Mouse (Mus musculus) testis, postnatal 10 days (tissue): ENCODE results near the gene Arel1.

Experiments used
- DNase-seq: peaks from one replicate; pipeline ENCODE4 v3.0.0; 2021; ENCODE audit warnings: low spot score

Gene Arel1

DNA sequence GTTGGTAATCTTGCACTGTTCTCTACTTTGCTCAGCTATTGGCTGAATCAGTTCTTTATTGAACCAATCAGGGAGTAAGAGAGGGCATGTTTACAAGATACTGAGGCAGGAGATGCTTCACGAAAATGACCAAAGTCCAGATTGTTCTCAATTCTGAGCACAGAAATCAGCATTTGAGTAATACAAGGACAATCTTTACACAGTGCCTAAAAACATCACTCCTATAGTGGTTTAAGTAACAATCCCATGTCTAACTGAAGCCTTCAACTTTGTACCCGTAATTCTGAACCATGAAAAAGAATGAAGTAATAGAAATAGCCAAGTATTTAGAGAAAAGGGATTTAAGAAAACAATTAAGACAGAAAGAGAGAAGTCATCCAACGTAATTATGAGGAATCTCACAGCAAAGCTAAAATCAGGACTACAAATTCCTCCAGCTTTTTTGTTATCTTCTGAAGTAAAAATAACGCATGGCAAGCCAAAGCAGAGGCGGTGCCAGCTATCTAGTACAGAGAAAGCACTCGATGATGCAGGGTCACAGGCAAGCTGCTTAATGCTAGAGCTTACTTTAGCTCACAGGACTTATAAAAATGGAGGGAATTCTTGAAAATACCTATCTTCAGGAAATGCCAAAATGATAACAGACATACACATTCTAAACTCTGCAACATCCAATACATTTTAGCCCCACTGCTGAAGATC, 22.0 kb downstream of the Arel1 start:
- DNase-seq: no peak

DNA sequence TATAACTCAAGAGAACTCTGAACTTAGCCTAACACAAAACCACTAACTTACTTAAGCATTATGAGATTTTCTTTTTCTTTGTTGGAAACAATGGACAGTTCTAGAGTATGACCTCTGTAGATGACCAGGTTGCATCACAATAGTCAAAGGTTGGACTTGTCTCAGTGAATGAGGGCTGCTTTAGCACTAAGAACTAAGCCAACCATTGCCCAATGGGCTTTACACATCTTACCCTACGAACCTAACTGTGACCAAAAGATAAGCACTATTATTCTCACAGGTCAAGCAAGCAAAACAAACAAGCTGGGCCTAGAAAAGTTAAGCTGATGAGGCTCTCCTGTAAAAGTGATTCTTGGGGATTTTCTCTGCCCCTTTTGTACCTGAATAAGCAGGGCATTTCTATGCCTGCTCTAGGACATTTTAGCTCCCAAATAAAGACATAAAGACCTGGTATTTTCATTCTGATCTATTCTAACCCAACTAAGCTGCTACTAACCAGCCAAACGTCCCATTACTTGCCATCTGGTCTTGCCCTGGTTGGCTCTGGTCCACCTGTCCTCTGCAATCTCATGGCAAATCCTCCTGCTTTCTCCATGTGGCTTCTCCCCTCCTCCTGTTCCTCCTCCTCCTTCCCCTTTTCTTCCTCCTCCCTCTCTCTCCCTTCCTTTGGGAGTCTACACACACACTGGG, 22.7 kb downstream of the Arel1 start:
- no peak for DNase-seq

DNA sequence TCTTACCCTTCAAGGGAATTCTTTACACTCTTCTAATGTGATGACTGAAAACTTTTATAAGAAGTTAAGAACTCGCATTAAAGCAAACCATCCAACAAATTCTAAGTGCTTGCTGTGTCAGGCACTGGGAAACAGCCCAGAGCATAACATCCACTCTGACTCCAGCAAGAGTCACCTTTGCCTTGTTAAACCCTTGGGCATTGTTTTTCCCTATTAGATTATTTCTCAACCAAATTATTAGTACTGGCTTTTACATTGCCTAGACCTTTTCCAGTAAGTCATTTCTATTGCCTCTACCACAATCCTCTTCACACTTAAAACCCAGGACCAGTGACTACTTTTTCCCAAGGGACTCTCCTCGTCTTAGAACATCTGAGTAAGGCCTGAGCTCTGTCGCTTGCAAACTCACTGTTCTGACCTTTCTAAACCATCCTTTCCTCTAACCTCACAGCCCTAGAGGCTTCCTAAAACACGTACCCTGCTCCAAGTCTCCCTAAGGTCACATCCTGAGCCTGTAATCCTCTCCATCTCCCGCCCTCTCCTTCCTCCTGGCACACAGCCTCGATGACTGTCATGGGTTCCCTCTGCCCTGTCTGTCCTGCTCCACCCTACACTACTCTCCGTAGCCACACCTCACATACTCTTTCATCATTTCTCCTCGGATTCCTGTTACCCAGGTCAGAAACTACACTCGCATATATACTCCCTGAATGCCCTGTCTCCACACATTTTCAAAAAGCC, 25.7 kb downstream of the Arel1 start:
- no peak for DNase-seq

DNA sequence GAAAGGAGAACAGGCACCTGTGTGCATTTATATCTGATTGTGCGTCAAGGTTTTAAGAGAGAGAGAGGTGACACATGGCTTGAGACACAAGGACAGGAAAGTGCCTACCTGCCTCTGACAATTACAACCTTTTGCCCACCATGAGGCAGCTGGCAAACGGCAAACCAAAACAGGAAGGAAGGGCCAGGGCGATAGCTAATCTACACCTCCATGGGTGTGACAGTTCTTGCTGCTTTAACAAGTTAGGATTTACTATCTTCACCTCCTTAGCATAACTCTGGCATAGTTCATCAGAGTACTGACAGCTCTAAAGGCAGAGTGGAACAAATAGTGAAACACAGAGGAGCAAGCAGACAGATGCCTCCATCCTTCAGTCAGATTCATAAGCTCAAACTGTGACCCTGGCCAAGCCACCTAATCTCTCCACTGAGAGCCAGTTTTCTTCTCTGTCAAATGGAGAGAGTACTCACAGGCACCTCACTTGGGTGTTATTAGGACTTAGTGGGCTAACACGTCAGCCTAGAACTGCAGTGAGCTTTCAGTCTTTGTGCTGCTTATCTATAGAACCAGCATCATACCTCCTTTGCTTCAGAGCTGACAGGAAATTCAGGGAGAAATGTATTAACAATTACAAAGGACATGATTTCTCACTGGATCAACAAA, 26.4 kb downstream of the Arel1 start:
- DNase-seq: no peak

GRCm38 (mm10) chr12:84943006-84943952, 27.4 kb downstream of the Arel1 start:
- no peak for DNase-seq

DNA sequence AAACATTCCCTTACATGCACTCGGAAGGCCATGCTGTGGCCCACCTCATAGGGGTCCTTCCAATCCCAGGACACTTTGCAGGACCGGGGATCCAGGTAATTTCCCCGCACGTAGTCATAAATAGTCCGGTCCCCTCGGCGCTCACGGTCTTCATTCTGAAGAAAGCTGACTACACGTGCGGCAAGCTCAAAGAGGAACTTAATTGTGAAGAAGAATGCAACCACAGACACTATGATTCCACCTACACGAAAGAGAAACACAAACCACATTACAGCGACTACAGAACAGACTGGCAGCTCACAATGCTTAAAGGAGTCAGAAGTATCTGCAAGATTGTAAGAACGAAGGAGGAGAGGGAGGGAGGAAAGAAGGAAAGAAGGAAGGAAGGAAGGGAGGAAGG, 29.0 kb downstream of the Arel1 start:
- DNase-seq: no peak

DNA sequence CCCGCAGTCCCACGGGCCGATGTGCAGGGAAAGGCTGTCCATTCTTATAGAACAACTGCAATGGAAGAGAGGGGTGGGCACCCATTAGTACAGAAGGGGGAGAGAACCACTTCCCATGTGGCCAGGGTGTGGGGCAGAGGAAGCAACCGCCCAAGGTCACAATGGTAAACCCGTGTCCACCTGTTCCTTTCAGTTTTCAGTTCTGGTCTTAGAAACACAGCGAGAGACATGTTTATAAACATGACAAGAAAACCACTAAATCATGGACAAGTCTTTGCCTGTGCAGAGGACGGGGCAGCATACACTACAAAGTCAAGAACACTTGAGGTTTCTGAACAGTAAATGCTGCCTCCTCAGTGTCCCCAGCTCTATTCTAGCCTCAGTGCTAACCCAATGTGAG, 30.4 kb downstream of the Arel1 start:
- no peak for DNase-seq

DNA sequence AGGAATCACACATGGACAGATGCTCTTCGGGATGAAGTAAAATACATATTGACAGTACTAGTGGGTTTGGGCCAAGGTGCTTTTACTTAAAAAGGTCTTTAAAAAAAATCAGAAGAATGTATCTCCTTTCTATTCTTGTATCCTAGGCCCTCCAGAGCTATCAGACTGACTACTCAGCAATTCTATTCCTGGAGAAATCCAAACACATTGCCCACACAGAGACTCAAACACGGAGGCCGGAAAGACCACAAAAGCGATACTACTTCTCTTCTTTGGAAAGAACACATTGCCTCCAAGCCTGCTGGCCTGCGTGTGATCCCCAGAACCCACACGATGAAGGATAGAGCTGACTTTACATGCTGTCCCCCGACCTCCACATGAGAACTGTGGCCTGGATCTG, 31.6 kb downstream of the Arel1 start:
- DNase-seq: no peak

DNA sequence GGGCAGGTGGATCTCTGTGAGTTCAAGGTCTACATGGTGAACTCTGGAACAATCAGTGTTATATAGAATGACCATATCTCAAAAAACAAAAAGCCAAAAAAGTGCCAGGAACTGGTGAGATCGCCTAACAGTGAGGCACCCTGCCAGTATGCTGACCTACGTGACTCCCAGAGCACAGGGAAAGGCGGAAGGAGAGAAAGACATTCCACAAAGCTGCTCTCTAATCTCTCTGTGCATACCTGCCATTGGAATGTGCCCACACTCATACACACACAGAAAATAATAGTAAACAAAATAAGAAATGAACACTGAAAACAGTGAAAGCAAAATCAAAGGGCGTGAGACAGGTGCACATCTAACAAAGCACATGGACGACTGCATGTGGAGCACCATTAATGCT, 35.4 kb downstream of the Arel1 start:
- no peak for DNase-seq

GRCm38 (mm10) chr12:84932210-84932609, 38.5 kb downstream of the Arel1 start:
- no peak for DNase-seq

GRCm38 (mm10) chr12:84926542-84926941, 44.2 kb downstream of the Arel1 start:
- no peak for DNase-seq

DNA sequence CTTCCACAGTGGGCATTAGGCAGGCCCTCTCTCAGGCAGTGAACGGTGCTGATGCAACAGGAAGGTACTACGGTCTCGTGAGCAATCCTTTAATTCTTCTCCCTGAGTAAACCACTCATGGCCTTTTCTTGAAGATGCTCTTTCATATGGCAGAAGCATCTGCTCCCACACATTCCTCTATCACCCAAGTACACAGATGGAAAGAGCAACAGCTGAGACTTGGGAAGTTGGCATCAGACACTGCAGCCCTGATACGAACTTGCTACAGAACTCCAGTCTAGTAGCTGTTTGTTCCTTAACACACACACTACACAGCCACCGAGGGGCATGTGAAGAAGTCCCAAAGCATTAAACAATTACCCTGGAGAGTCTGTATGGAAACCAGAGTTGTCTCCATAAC, 46.4 kb downstream of the Arel1 start:
- no peak for DNase-seq

- DNase-seq: no peak
These were observed 48.8 kb downstream of the Arel1 start for GRCm38 (mm10) chr12:84921881-84922419.

DNA sequence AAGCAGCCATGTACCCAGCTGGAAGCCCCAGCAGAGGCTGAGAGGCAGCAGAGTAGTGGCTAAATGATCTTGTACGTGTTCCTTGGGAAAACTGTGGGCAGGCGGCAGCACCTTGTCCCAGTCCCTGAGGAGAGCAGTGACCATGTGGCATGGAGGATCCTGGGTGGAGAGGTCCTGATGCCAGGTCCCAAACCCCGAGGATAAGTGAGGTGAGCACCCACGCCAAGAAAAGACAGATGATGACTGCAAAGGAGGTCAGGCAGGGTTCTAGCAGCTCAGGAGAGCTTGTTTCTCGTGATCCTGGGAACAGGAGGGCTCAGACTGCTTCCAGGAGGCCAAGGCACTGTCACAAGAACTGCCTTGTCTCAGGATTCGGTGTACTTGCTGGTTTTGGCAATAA, 51.9 kb downstream of the Arel1 start:
- DNase-seq: no peak

DNA sequence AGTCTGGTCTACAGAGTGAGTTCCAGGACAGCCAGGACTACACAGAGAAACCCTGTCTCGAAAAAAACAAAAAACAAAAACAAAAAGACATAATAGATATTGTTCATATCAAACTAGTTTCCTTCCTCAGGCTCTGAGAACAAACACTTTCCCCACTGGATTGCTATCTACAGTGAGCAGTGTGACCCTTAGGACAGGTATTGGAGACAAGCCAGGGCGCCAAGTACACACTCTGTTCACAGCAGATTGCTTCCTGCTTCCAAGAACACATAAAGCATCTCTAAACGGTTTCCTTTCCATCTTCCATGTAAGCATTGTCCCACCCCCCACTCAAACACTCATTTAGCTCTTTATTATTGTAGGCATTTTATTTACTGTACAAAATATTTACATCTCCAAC, 52.9 kb downstream of the Arel1 start:
- DNase-seq: no peak

DNA sequence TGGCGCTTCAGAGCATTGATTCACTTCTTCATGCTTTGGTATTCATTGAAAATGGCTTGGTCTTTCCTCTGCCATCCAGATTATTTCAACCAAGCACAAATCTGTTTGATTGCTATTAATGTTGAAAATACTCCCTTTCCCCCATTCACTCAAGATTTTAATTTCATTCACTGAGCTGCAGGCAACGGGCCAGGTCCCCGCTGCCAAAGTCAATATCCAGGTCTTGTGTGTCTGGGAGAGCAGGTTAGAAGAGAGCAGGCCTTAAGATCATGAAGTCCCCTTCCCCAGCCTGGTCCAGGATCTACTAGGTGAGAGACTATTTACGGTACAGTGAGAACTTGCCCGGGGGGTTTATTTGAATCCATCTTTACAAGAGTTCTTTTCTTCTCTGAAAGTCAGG, 55.7 kb downstream of the Arel1 start:
- DNase-seq: no peak

- DNase-seq: no peak
These were observed 58.0 kb downstream of the Arel1 start for GRCm38 (mm10) chr12:84912652-84913104.

DNA sequence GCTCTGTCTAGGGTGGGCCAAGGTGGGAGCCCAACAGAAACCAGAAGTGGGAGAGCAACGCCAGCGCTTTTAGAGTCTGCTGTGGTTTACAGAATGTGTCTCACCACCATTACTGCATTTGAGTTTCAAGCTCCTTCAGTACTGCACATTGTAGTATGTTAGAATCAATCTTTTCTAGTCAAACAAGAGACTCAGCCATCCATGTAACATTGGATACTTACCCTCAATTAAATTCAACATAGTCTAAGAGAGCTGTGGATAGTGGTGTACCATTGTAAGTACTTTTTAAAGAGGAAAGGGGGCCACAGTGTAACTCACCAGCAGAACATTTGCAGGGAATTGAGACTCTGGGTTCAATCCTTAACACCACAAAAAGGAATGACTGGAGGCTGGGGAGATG, 59.1 kb downstream of the Arel1 start:
- DNase-seq: no peak

GRCm38 (mm10) chr12:84910066-84910465, 60.6 kb downstream of the Arel1 start:
- DNase-seq: no peak

DNA sequence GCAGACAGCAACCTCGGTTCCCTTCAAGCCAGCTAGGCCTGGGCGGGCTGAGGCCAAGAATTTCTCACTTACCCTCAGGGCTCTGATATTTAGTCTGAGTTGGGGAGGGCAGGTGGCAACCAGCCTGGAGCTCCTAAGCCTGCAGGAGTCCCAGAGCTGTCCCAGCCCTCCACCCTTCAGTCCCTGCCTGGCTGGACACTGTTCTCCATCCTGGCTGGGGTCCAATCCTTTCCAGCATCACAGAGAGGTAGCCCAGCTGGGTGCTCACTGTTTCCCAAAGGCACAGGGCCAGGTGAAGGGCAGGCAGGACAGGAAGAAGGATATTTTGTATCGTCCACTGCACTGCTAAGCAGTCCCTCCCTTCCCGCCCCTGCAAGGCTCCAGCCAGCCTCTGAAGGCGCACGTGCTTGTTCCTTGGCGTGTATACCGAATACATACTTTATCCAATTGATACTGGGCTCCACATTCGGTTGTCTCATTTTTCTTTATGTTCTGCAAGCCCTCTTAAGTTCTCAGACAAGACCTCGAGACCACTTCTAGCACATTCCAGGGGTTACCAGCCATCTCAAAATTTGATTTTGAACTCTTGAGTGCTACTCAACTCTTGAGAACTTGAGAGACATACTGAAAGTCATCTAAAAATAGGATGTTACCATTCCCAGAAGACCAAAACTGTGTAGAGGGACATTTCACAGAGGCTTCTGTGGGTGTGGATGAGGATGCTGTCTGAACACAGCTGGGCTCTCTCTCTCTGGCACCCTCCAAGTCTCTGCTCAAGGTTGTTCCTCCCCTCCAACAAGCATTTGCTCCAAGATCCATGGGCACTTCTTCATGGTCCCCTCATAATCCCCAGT, 62.8 kb downstream of the Arel1 start:
- DNase-seq: peak; percentile 82
